Comparison of ENCODE assay signal across 8 mouse cellular contexts in genomic region chr1:178318389-178319184, GRCm38 (mm10). TPM values are rescaled to one million over a fixed set of nuclear protein-coding genes. Genes with fewer than 3 reads are reported as not detected.
DNase-seq lines count a peak whose midpoint lies in the region; ATAC-seq lines count a peak whose summit lies in the region.

TSS of gene Cox20 (plus strand) at chr1:178319130.

- peak within 1 kb of the TSS; percentile 88 for H3K4me2 ChIP-seq in heart, embryonic 13.5 days
- peak within 1 kb of the TSS; percentile 75 for H3K4me2 ChIP-seq in liver, embryonic 13.5 days
- peak within 1 kb of the TSS; percentile 73 for H3K4me2 ChIP-seq in stomach, embryonic 16.5 days (ENCODE audit: low read depth, low read length)

- peaks cover 45% of the 10 kb centered on the region for H3K4me1 ChIP-seq in heart, embryonic 13.5 days
- peaks cover 55% of the 10 kb centered on the region for H3K4me1 ChIP-seq in liver, embryonic 13.5 days (replicated peaks)
- peaks cover 23% of the 10 kb centered on the region for H3K4me1 ChIP-seq in stomach, embryonic 16.5 days (ENCODE audit: control insufficient read depth, insufficient read depth, low read length)

- ATAC-seq in erythroid progenitor cell, adult 5-6 weeks (replicated peaks; ENCODE audit: low FRiP score, poor library complexity, severe bottlenecking) = peak; percentile 85
- peak; percentile 91 for ATAC-seq in heart, embryonic 13.5 days (ENCODE audit: extremely low read depth, insufficient number of reproducible peaks, low FRiP score, low TSS enrichment)
- ATAC-seq in liver, embryonic 13.5 days (ENCODE audit: low read depth) = peak; percentile 91
- ATAC-seq in stomach, embryonic 16.5 days (ENCODE audit: insufficient read depth, low FRiP score) = peak; percentile 96

- WGBS in heart, embryonic 13.5 days = under 1% methylated on average over 83 of the region's 83 CpGs
- under 1% methylated on average over 83 of the region's 83 CpGs for WGBS in liver, embryonic 13.5 days (ENCODE audit: insufficient replicate concordance)
- WGBS in stomach, embryonic 16.5 days = under 1% methylated on average over 83 of the region's 83 CpGs

- peak; percentile 98 for DNase-seq in CD4-positive helper T cell, adult 2 months (ENCODE audit: low read depth, low spot score)
- peak; percentile 94 for DNase-seq in brain, embryonic 18.5 days (ENCODE audit: low read depth, low spot score)
- peak; percentile 98 for DNase-seq in kidney, postnatal 14 days
- DNase-seq in liver, embryonic 13.5 days = peak; percentile 95
- peak; percentile 96 for DNase-seq in neural tube, embryonic 10.5 days (ENCODE audit: extremely low spot score, low spot score)

- peak within 1 kb of the TSS; percentile 96 for H3K9ac ChIP-seq in heart, embryonic 13.5 days
- H3K9ac ChIP-seq in liver, embryonic 13.5 days = peak within 1 kb of the TSS; percentile 91
- peak within 1 kb of the TSS; percentile 88 for H3K9ac ChIP-seq in stomach, embryonic 16.5 days (ENCODE audit: low read length)

- H3K27ac ChIP-seq in heart, embryonic 13.5 days (replicated peaks) = peak within 1 kb of the TSS; percentile 100
- H3K27ac ChIP-seq in liver, embryonic 13.5 days = peak within 1 kb of the TSS; percentile 99
- H3K27ac ChIP-seq in stomach, embryonic 16.5 days (ENCODE audit: low read length) = peak within 1 kb of the TSS; percentile 100

- H3K36me3 ChIP-seq in heart, embryonic 13.5 days = peaks cover 34% of the 10 kb centered on the region
- peaks cover 30% of the 10 kb centered on the region for H3K36me3 ChIP-seq in liver, embryonic 13.5 days
- 0 out of 2 replicates have a peak, but pooled peaks cover 3% of the 10 kb centered on the region for H3K36me3 ChIP-seq in stomach, embryonic 16.5 days (ENCODE audit: control insufficient read depth, insufficient read depth, low read length)

- no peaks in the 10 kb centered on the region for H3K27me3 ChIP-seq in heart, embryonic 13.5 days (replicated peaks)
- no peaks in the 10 kb centered on the region for H3K27me3 ChIP-seq in liver, embryonic 13.5 days
- no peaks in the 10 kb centered on the region for H3K27me3 ChIP-seq in stomach, embryonic 16.5 days (ENCODE audit: control insufficient read depth, insufficient read depth, low read length)

- H3K9me3 ChIP-seq in heart, embryonic 13.5 days = no peaks in the 10 kb centered on the region
- H3K9me3 ChIP-seq in liver, embryonic 13.5 days (replicated peaks) = no peaks in the 10 kb centered on the region
- H3K9me3 ChIP-seq in stomach, embryonic 16.5 days (replicated peaks; ENCODE audit: control insufficient read depth, low read length) = no peaks in the 10 kb centered on the region

- peak within 1 kb of the TSS; percentile 77 for H3K4me3 ChIP-seq in heart, embryonic 13.5 days
- peak within 1 kb of the TSS; percentile 70 for H3K4me3 ChIP-seq in liver, embryonic 13.5 days (replicated peaks)
- peak within 1 kb of the TSS; percentile 79 for H3K4me3 ChIP-seq in stomach, embryonic 16.5 days (replicated peaks; ENCODE audit: low read length)

RNA-seq across cellular contexts. Expression of gene Cox20, which starts in this region (rescaled TPM):
- 148 and 178 TPM in 2 replicates for total RNA-seq in erythroid progenitor cell, adult 5-6 weeks (2015; ENCODE audit: low replicate concordance)
- 230 and 253 TPM in 2 replicates for total RNA-seq in erythroid progenitor cell, adult 5-6 weeks (2017; ENCODE audit: low replicate concordance)
- polyA plus RNA-seq in heart, embryonic 13.5 days (2015; fragmentation: Nextera tagmentation; extraction: Ambion mirVana) = 197 and 213 TPM in 2 replicates
- 96.7 and 119 TPM in 2 replicates for polyA plus RNA-seq in liver, embryonic 13.5 days (2015; fragmentation: Nextera tagmentation; extraction: Ambion mirVana)
- polyA plus RNA-seq in stomach, embryonic 16.5 days (2015; fragmentation: Nextera tagmentation; extraction: Ambion mirVana) = 107 and 139 TPM in 2 replicates

Comparison
In these comparisons a context has a peak if more than half of its experiments do, and no peak if none do; other contexts are left out.
1. Peak in every context shown above with its lines: DNase-seq, ATAC-seq, H3K4me3 ChIP-seq and H3K27ac ChIP-seq.